Mouse (Mus musculus): Measurements from ENCODE around the gene Rnf10.

Rnf10 gene

DNA sequence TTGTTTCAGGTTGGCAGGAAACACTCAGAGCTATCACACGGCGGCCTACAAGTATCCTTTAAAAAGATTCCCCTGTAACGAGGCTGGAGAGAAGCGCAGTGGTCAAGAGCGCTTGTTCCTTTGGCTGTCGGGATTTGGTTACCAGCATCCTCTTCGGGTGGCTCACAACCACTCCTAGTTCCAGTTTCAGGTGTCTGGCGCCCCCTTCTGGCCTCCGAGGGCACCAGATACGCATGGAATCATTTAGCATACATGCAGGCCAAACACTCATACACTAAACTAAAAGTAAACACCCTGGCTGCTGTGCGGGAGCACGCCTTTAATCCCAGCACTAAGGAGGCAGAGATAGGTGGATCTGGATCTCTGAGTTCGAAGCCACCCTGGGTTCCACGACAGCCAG is 3.3 kb upstream of the Rnf10 start:
- DNase-seq (ENCODE audit: low spot score in 2 of 2), result no peak

- no peak for DNase-seq (ENCODE audit: low spot score in 2 of 2)
Measured at GRCm38 (mm10) chr5:115274771-115275170, 2.1 kb upstream of the Rnf10 start.

- no peak for DNase-seq (ENCODE audit: low spot score in 2 of 2)
Measured at GRCm38 (mm10) chr5:115274353-115274752, 1.7 kb upstream of the Rnf10 start.

GRCm38 (mm10) chr5:115273549-115274135 is 944 bp upstream of the Rnf10 start:
- no peak for DNase-seq (ENCODE audit: low spot score in 2 of 2)

GRCm38 (mm10) chr5:115271931-115272811 is 527 bp downstream of the Rnf10 start:
- DNase-seq (ENCODE audit: low spot score in 2 of 2), result peak in 1 of 2 experiments; percentile 30

DNA sequence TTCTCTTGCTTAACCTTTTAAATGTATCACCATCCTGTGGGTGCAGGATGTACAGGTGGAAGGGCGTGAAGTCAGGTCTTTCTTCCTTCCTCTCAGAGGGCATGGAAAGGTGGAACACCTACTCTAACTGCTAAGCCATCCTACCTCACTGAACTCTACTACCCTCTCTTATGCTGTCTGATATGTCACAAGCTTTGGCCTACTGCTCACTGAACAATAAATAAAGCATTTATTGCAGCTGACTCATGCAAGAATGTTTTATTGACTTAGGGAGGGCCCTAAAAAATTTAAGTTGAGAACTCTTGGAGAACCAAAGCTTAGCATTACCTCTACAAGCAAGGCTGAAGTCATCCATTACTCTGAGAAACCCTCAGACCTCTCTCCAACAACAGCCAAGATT is 2.7 kb downstream of the Rnf10 start:
- DNase-seq (ENCODE audit: low spot score in 2 of 2), result no peak

- no peak for DNase-seq (ENCODE audit: low spot score in 2 of 2)
Measured at GRCm38 (mm10) chr5:115268266-115268665, 4.4 kb downstream of the Rnf10 start.

GRCm38 (mm10) chr5:115267469-115268045 is 5.1 kb downstream of the Rnf10 start:
- DNase-seq (ENCODE audit: low spot score in 2 of 2), result no peak

- no peak for DNase-seq (ENCODE audit: low spot score in 2 of 2)
Measured at GRCm38 (mm10) chr5:115266787-115267468, 5.8 kb downstream of the Rnf10 start.

DNA sequence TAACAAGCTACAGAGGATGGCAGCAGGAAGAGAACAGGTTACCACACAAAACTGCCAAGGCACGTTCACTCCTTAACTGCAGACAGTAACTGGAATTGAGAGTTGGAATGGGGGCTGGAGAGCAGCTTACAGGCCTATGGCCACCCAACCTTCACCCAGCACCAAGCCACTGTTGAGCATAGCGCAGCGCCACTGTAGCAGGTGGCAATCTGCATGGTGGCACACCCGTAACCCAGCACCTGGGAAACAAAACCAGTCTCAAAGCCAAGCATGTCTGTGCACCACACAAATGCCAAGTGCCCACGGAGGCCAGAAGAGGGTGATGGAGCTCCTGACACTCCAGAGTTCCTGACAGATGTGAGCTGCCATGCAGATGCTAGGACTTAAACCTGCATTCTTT is 6.4 kb downstream of the Rnf10 start:
- DNase-seq (ENCODE audit: low spot score in 2 of 2), result no peak

GRCm38 (mm10) chr5:115262502-115263291 is 10.0 kb downstream of the Rnf10 start:
- DNase-seq (ENCODE audit: low spot score in 2 of 2), result no peak

- no peak for DNase-seq (ENCODE audit: low spot score in 2 of 2)
Measured at GRCm38 (mm10) chr5:115261880-115262279, 10.8 kb downstream of the Rnf10 start.

- DNase-seq (ENCODE audit: low spot score in 2 of 2), result no peak
Measured at GRCm38 (mm10) chr5:115261141-115261540, 11.6 kb downstream of the Rnf10 start.

DNA sequence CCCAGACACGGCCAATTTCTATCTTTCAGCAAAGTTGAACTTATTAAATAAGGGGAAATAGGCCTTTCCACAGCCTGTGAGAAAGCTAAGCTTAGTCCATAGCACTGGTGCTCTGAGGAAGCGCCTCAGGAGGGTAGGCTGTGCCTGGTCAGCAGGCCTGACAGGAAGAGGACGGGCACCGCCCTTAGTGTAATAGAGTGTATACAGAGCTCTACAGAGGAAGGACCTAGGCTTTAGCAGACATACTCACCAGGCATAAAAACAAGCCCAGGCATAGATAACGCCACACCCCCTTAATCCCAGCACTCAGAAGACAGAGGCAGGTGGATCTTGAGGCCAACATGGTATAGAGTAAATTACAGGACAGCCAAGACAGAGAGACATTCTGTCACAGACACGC is 12.3 kb downstream of the Rnf10 start:
- no peak for DNase-seq (ENCODE audit: low spot score in 2 of 2)

GRCm38 (mm10) chr5:115256909-115257546 is 15.7 kb downstream of the Rnf10 start:
- DNase-seq (ENCODE audit: low spot score in 2 of 2), result no peak

GRCm38 (mm10) chr5:115255472-115255871 is 17.2 kb downstream of the Rnf10 start:
- no peak for DNase-seq (ENCODE audit: low spot score in 2 of 2)

DNA sequence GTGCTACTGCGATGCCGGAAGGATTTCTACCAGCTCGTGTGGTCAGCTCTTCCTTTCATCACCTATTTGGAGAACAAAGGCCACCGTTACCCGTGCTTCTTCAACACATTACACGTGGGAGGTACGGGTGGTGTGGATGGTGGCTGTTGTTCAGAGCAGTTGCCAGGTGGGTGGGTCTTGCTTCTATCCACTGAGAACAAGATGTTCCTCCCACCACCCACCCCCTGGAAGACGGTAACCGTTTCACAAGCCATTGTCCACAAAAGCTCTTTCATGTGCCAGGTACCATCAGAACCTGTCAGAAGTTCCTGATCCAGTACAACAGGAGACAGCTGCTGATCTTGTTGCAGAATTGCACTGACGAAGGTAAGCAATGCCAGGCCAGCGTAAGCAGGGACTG is 32.5 kb downstream of the Rnf10 start:
- DNase-seq (ENCODE audit: low spot score in 2 of 2), result no peak

DNA sequence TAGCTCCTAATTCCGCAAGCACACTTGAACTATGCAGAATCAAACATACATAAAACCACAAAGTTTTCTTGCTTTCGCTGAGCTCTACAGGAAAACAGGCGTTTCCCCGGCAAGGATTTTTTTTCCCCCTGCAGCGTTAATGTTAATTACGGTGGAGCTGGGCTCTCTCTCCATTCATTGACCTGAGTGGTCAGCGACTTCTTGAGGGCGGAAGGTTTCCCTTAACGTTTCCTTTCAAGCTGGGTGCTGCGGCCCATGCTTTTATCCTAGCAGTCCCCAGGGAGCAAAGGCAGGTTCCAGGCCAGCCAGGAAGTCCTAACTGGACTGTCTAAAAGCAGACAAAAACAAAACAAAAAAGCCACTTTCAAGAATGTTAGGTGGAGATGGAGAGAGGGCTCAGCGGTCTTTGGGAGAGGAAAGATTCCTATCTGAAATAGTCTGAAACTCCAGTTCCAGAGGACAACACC is 33.9 kb downstream of the Rnf10 start:
- no peak for DNase-seq (ENCODE audit: low spot score in 2 of 2)

DNA sequence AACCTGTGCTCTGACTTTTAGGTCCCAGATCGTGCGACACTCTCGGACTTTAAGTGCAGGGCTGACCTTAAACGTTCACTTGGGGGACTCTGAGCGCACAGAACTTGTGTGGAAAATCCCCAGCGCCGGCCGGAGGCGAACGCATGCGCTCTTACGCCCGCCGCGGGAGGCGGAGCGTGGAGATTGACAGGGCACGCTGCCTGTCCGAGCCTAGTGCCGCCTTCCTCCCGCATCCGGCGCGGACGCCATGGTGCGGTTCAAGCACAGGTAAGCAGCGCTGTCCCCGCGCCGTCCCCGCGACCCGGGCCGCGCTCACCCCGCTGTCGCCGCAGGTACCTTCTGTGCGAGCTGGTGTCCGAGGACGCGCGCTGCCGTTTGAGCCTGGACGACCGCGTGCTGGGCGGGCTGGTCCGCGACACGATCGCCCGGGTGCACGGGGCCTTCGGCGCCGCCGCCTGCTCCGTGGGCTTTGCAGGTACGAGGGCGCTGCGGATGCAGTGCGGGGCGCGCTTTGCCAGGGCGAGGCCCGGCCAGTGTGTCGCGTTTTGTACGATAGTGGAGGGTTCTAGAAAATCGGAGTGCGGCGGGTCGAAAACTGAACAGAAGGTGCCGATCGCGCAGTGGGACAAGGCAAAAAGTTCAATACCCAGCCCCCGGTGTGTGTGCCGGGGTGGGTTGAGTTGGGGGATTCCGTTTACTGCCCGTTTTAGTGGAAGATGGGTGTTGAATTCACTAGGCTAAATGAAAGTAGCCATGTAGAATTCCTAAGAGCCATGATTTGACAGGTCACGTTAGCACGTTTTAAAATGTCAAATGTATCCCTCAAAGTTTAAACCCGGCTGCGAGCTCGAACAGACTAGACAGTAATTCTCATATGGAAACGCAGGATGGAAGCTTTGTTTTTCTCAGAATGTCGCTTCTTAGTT is 34.6 kb downstream of the Rnf10 start:
- DNase-seq (ENCODE audit: low spot score in 2 of 2), result peak; percentile 76 to 84

GRCm38 (mm10) chr5:115235786-115236263 is 36.9 kb downstream of the Rnf10 start, which contains the start of gene Pop5:
Gene Pop5, plus strand, starts transcription at chr5:115235836.
- DNase-seq (ENCODE audit: low spot score in 2 of 2), result peak; percentile 89 to 95
